Mouse (Mus musculus) spleen, postnatal 36 days (tissue): ENCODE measurements around the gene Ankrd35.
"Not testable (repeated sequence)": the region's sequence is repeated elsewhere in the genome, so short reads cannot be mapped to it uniquely, and the experiment has no call there.

Experiments used
- DNase-seq, 2 experiments: peaks; one replicate each; pipeline ENCODE4 v3.0.0; 2022; ENCODE audit warnings: low spot score in 2 of 2, mixed read lengths in 1 of 2

Ankrd35 gene

DNA sequence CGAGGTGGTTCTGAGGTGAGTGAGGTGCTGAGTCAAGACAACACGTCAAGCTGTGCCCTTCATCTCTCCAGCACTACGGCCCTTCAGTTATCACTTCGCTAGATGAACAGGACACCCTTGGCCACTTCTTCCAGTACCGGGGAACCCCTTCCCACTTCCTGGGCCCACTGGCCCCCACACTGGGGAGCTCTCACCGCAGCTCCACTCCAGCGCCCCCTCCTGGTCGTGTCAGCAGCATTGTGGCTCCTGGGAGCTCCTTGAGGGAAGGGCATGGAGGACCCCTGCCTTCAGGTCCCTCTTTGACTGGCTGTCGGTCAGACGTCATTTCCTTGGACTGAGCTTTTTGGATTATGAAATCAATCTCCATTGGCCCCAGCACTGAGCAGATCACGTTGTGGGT lies 34.8 kb downstream of the Ankrd35 start:
- no peak for DNase-seq

DNA sequence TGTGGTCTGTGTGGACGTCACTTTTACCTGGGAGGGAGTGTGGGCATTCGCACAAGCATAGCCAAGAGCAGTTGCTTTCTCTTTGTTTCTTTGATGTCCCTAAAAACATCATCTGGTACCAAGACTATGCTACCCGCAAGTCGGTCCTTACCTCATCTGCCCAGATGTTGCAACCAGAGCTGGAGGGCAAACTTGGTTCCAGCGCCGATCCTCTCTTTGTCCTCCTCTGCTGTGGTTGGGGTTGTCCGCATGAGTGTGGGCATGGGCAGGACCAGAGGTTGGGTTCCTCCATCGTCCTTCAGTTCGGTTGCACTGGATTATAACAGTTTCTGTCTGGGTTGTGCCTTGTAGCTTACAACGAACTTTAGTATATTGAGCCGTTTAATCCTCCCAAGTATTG lies 36.3 kb downstream of the Ankrd35 start:
- no peak for DNase-seq

DNA sequence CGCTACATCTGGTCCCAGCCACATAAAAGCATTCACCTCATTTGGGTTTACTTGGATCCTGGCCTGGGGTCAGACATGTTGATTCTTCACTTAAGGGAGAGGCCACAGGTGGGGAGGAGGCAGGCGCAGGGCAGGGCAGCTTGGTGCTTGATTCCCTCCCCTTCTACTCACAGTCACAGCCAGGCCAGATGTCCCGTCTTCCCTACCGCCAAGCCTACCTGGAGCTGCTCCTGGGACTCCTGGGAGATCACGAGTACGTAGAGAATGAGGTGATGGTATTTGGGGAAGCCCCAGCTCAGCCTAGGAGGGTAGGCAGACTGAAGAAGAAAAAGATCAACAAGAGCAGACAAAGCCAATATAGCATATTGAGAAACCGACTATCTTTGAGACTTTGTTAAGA lies 37.1 kb downstream of the Ankrd35 start:
- no peak for DNase-seq

DNA sequence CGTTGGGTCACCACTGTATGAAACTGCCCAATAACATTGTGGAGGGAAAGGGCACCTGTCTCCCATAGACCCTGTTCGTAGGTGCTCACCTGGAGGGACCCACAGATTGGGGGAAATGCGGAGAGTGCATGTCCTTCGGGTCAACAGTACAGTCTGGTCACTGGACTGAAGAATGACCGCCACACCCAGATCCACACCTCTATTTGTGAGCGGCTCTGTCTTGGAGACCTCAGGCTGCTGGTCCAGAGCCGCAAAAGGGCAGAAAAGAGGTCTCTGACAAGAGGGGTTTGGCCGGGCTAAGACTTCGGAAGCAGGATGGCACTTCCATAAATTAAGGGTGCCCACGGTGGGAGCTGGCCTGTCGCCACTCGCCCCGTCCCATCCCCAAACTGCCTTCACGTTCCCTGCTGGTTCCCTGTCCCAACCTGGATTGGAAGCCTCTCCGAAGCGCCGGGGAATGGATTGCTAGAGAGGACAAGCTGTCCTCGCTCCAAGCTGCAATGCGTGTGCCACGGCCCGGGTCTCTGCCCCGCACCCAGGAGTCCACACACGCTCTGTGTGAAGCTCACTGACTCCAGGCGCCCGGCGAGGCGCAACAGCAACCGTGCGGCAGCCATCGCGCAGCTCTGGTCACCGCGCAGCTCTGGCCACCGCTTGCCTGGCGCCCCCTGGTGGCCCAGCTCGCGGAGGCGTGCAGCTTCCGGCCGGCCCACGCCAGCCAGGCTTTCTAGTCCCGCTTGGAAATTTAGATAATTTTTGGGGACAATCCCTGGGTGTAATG lies 38.2 kb downstream of the Ankrd35 start, which contains the start of gene Nudt17:
Nudt17 (minus strand) TSS at position 660 of the 781 bp plus-strand sequence.
- DNase-seq, result peak; percentile 67

DNA sequence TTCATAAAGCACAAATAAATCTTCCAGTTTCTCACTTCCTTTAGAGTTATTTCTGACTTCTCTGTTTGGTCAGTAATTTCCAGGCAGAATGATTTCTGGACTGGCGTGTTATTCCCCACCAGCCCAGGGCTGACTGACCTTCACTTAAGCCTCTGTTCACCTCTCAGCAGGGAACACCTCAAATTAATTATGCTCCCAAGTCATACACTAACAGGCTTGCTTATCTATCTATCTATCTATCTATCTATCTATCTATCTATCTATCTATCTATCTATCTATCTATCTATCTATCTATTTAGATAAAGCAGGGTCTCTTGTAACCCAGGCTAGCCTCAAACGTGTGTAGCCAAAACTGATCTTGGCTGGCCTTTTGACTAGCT lies 38.7 kb downstream of the Ankrd35 start:
- no peak for DNase-seq

DNA sequence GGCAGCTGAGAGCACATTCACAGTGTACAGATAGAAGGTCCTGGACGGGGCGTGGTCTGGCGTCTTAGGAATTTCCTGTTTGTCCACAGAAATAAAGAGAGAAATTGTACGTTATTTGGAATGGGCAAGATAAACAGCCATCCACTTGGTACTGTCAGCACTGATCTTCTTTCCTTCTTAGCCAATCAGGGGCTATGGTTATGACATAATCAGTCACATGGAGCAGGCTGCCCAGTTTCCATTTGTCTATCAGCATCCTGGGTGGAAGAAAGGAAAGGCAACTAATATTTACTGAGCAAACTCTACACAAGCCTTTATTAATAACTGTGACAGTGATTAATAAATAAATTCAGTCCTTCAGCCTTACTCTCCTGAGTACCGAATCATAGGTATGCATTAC lies 44.4 kb downstream of the Ankrd35 start:
- DNase-seq, result no peak

DNA sequence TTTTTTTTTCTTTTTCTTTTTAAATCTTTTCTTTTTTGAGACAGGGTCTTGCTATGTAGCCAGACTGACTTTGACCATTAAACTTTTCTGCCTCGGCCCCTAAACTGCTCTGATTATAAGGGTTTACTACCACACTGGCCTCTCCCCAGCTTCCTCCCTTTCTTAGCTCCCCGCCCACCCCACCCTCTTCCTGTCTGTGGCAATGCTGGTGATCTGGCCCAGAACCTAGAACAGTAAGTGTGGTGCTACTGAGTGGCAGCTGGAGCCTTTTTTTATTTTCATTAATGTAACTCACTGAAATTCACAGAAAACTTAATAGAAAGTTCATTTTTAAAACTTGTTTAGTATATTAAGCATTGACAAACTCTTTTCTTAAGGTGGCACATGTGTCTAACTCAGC lies 45.9 kb downstream of the Ankrd35 start:
- no peak for DNase-seq

DNA sequence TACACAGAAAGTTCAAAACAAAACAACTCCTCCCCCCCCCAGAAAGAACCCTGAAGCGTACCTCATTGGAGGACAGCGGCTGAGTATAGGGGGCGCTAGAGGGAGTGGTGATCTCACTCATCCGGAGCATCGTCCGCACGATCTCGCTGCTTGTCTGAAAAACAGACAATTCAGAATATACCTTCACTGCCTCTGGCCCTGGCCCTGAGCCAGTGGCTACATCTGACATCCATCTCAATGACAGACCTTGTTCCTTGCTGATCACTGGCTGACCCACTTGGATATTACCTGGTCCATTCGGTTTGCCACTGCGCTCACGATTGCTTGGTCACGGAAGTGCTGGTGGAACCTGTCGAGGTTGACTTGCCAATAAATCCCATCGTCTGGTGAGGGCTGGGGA lies 49.2 kb downstream of the Ankrd35 start:
- DNase-seq, result no peak

DNA sequence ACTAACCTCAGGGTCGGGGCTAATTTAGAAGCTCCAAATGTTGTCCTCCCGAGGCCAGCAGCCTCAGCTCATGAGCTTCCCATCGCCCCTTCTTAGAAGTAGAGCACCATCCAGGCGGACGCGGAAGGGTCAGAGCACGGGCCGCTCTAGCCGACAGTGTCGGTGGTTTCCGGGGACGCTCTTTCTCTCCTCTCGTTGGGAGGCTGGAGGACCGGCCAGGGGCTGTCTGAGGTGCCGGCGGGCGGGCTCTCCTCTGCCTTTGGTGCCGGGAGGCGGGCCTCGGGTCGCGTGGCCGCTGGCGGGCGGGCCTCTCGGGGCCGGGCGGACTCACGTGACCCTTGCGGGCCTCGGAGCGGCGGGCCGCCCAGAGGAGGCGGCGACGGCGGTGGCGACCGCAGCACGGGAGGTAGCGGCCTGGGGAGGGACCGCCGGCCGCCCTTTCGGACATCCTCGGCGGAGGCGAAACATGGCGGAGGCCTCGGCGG lies 57.5 kb downstream of the Ankrd35 start, which contains the start of the genes Polr3c and Rnf115:
Polr3c (minus strand) TSS at position 286 of the 485 bp plus-strand sequence.
Rnf115 (plus strand) TSS at position 322 of the 485 bp plus-strand sequence.
- DNase-seq, result peak; percentile 96 to 98

DNA sequence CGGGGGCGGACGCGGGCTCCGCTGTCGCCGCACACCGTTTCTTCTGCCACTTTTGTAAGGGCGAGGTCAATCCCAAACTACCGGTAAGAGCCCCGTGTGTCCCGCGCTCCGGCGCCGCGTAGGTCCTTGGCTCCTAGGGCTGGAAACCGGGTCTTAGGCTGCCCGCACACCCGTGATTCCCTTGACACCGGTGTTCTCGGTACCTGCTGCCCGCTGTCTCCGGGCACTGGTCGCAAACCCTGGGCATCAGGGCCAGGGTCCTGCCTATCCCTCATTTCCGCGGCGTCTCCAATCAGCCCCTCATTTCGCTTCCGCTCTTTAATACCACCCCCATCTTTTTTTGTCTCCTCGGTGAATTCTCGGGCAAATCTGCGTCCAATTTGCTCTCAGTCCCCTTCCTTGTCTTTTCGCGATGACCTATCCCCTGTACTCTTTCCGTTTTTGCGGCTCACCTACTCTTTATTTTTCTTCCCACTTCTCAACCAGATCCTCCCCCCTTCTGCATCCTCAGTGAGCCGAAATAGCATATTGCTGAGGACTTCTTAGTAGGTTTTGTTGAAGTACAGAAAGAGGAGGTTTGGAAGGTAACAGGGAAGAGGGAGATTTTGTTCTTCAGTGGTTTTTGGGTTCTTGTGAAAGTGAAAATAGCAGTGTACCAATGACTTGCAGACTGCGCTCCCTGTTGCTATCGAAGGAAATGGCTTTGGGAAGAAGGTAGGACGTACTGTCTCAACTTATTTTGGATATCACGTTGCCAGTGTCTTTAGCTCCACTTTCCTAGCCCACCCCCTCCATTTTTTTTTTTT lies 58.1 kb downstream of the Ankrd35 start:
- DNase-seq, result no peak

DNA sequence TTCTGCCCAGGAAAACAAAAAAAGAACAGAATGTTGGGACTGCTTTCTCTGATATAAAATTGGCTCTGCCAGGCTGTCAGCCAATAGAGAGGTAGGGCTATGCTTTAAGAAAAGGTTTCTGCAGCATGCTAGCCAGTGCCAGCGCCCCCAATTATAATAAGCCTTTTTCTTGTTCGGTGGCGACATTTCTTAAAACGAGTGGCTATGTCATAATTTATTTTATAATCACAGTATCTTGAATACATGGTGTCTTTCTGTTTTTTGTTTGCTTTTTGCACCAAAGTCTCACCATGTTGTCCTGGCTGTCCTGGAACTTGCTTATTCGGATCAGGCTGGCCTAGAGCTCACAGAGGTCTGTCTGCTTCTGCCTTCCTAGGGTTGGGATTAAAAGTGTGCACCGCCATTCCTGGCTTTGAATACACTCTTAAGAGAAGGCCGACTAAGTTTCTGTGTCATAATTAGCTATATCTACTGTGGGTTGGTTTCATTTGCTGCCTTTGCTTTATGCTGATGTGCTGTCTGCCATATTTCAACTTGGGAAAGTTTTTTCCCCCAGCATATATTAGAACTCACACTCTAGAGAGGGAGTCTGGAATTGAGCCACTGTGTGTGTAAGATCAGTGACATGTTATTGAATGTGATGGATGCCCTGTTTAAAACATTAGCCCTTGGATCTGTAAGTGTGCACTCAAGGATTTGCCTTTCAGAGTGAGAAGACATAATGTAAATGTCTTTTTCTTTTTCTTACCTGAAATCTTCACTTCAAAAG lies 58.9 kb downstream of the Ankrd35 start:
- no peak for DNase-seq

DNA sequence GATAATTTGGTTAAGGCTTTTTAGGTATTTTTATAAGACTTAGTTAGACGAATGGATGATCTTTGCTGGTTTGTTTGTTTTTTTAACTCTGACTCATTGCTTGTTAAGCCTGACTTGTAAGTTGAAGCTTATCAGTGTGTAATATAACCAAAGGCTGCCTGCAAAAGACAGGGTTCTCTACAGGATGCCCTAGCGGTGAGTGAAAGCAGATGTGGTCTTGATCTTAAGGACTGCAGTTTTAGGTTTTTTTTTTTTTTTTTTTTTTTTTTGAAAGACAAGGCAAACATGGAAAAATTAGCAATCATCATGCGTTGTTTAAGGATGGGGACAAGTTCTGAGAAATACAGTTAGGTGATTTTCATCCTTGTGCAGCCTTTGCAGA lies 59.5 kb downstream of the Ankrd35 start:
- no peak for DNase-seq

DNA sequence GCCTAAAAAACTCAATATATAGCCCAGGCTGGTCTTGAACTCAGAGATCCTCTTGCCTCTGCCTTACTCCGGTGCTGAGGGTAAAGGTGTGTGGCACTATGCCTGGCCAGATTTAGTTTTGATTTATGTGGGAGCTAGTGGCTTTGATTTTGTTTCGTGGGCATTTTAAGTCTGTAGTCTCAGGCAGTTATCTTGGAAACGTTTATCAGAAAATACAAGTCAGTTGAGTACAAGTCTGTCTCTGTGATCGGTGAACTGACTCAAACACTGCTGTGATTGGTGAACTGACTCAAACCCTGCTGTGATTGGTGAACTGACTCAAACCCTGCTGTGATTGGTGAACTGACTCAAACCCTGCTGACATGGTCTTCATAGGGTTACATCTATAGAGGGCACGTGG lies 60.9 kb downstream of the Ankrd35 start:
- DNase-seq, result no peak

DNA sequence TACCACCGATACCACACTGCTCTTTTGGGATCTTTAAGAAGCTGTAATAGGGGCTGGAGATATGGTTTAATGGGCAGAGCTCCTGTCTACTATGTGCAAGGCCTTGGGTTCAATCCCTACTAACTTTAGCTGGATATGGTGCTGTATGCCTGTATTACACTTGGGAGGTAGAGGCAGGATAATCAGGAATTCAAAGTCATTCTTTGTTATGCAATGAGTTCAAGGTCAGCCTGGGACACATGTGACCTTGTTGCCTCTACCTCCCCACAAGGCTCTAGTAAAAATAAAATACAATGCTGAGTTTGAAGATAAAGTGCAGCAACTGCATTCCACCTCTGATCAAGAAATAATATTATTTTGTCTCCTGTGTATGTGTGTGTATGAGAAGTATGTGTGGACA lies 64.1 kb downstream of the Ankrd35 start:
- DNase-seq, result no peak

DNA sequence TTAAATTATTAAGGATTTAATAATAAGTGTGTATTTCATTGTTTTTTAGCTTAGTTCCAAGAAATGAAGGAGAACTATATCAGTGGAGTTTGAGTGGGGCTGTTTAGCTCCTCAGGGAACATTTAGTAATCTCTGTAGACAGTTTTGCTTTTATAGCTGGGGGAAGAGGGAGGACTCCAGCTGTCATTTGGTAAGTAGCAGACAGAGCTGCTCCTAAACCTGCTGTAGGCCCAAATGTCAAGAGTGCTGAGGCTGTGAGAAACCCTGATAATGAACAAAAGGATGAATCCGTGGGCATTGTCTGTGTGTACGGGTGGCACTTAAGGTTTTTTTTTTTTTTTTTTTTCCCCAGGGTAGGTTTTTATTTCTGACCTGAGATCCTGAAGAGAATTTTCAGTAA lies 65.3 kb downstream of the Ankrd35 start:
- DNase-seq, result no peak

DNA sequence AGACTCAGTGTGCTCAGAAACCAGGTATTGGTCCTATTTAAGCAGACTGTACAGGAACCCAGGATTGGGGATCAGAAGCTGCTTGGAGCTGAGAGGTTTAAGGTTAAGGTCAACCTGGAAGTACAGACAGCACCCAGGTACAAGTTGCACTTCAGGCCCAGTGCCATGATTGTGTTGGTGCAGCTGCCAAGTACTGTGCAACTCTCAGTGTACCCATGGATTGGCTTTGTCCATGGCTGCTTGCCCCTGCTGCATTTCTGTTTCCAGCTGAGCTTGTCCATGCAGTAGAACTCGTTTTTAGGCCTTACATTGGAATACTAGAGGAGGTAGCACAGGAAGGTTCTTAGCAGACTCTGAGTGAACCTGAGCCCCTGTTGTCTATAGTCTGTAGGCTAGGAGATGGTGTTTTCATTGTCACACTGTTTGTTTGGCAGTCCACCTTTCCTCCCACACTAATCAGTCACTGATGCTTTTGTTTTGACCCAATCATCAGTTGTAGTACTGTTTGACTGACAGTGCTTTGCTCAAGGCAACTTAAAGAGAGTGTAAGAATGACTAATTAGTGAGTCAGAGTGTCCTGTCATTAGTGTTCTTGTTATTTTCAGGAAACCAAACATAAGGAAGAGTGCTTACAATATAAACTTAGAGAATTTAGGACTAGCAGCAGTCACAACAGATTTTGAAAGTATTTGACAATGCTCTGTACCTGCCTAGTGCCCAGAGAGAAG lies 67.2 kb downstream of the Ankrd35 start:
- DNase-seq, result no peak

DNA sequence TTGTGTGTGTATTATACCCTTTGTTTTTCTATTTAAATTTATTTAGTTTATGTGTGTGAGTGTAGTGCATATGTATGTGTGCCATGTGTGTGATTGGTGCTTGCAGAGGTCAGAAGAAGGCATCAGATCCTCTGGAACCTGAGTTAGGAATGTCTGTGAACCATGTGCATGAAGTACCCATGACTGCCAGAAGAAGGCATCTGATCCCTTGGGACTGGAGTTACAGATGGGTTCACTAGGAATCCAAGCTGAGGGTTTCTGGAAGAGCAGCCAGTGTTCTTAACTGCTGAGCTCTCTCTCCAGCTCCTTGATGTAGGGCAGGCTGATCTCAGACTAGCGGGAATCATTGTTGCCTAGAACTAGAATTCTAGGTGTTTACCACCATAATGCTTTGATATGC lies 68.1 kb downstream of the Ankrd35 start:
- DNase-seq, result no peak

DNA sequence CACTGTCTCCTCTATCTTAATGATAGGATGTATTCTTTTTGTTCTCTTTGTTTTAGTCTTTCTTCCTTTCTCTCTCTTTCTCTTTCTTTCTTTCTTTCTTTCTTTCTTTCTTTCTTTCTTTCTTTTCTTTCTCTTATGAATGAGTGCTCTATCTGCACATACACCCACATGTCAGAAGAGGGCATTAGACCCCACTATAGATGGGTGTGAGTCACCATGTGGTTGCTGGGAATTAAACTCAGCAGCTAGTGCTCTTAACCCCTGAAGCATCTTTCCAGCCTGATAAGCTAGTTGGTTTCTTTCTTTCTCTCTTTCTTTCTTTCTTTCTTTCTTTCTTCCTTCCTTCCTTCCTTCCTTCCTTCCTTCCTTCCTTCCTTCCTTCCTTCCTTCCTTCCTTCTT lies 70.3 kb downstream of the Ankrd35 start:
- DNase-seq, result not testable (repeated sequence)
